Mouse (Mus musculus) 3T3-L1 (cell line): ENCODE measurements at regions not wholly inside any gene's neighbourhood (a gene's known extent, or its start where the extent isn't known, plus 50 kb on each side); places are given as distances from the start of the nearest gene placed in this dataset.
A peak's percentile ranks its signal among the peaks of the same experiment; 100 is the strongest.
"Not testable (repeated sequence)": the region's sequence is repeated elsewhere in the genome, so short reads cannot be mapped to it uniquely, and the experiment has no call there.

Source experiments
- DNase-seq: peaks from one replicate; pipeline ENCODE4 v3.0.0-alpha.2; 2015; ENCODE audit warnings: low read depth, low spot score

GRCm38 (mm10) chr16:50009046-50009445, 208.7 kb downstream of the Cd47 start:
- DNase-seq = no peak

- DNase-seq = peak; percentile 93
These were observed 209.2 kb downstream of the Cd47 start for GRCm38 (mm10) chr16:50009542-50009941.

- DNase-seq = peak; percentile 35
These were observed 209.7 kb downstream of the Cd47 start for GRCm38 (mm10) chr16:50010074-50010473.

GRCm38 (mm10) chr16:50010532-50010971, 210.2 kb downstream of the Cd47 start:
- DNase-seq = peak; percentile 78

GRCm38 (mm10) chr16:50023885-50024284, 223.6 kb downstream of the Cd47 start:
- peak; percentile 28 for DNase-seq

- peak; percentile 24 for DNase-seq
These were observed 226.0 kb downstream of the Cd47 start for GRCm38 (mm10) chr16:50026100-50026884.

- DNase-seq = peak; percentile 88
These were observed 226.9 kb downstream of the Cd47 start for GRCm38 (mm10) chr16:50027189-50027588.

GRCm38 (mm10) chr16:50029711-50030110, 229.4 kb downstream of the Cd47 start:
- peak; percentile 53 for DNase-seq

- DNase-seq = not testable (repeated sequence)
These were observed 230.0 kb downstream of the Cd47 start for GRCm38 (mm10) chr16:50030355-50030754.

GRCm38 (mm10) chr16:50030905-50031369, 230.6 kb downstream of the Cd47 start:
- DNase-seq = peak; percentile 53

GRCm38 (mm10) chr16:50032798-50033197, 232.5 kb downstream of the Cd47 start:
- no peak for DNase-seq

GRCm38 (mm10) chr16:50036296-50036734, 236.0 kb downstream of the Cd47 start:
- DNase-seq = no peak

- DNase-seq = no peak
These were observed 243.8 kb downstream of the Cd47 start for GRCm38 (mm10) chr16:50044103-50044502.

GRCm38 (mm10) chr16:50045552-50046547, 245.5 kb downstream of the Cd47 start:
- no peak for DNase-seq

GRCm38 (mm10) chr16:50063540-50063939, 263.2 kb downstream of the Cd47 start:
- peak; percentile 69 for DNase-seq

GRCm38 (mm10) chr16:50065336-50066082, 265.2 kb downstream of the Cd47 start:
- peak; percentile 46 for DNase-seq

GRCm38 (mm10) chr16:50069033-50069432, 268.7 kb downstream of the Cd47 start:
- peak; percentile 78 for DNase-seq

GRCm38 (mm10) chr16:50070728-50071127, 270.4 kb downstream of the Cd47 start:
- DNase-seq = peak; percentile 16

GRCm38 (mm10) chr16:50072853-50073360, 272.6 kb downstream of the Cd47 start:
- DNase-seq = no peak

GRCm38 (mm10) chr16:50073979-50074378, 273.6 kb downstream of the Cd47 start:
- peak; percentile 30 for DNase-seq

- no peak for DNase-seq
These were observed 275.3 kb downstream of the Cd47 start for GRCm38 (mm10) chr16:50075641-50076040.
